8 mouse cellular contexts compared by ENCODE assay signal in the genomic region with DNA sequence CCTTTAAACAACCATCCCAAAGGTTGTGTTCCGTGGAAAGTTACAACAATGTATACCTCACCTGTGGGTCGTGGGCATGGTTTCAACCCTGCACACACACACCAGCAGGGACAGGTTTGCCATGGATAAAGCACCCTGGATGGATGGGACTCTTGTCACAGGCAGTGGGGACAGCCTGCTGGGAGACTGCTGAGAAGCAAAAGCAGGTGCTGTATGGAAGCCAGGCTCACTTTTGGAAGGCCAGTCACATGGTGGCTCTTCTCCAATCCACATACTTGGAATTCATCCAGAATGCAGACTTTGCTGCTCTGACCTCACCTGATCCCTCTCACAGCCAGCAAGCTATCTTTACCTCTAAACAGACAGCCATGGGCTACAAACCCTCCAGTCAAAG.
DNase-seq lines count a peak whose midpoint lies in the region; ATAC-seq and TF ChIP-seq lines count a peak whose summit lies in the region.

No protein-coding gene starts in this region.

- H3K4me2 ChIP-seq in stomach, embryonic 14.5 days (replicated peaks; ENCODE audit: low read depth, low read length): no peak overlapping the region
- H3K4me2 ChIP-seq in stomach, postnatal 0 days (replicated peaks; ENCODE audit: low read depth): no peak overlapping the region

- 70% methylated on average over 2 of the region's 2 CpGs for WGBS in stomach, embryonic 14.5 days
- WGBS in stomach, postnatal 0 days: 78% methylated on average over 2 of the region's 2 CpGs

- no peak overlapping the region for H3K4me3 ChIP-seq in stomach, embryonic 14.5 days (ENCODE audit: low read depth, low read length)
- no peak overlapping the region for H3K4me3 ChIP-seq in stomach, postnatal 0 days (ENCODE audit: low read depth, low read length)

- DNase-seq in stomach, postnatal 0 days (ENCODE audit: low spot score): no peak
- peak; percentile 64 to 67 for DNase-seq in heart, adult 9 months (ENCODE audit: low spot score in 2 of 2)
- peak; percentile 41 for DNase-seq in kidney, postnatal 10 days
- peak; percentile 5 for DNase-seq in retina, embryonic 14.5 days (ENCODE audit: low spot score)
- no peak for DNase-seq in layer of hippocampus, adult 11-12 months (ENCODE audit: low spot score)
- DNase-seq in ovary, postnatal 14 days (ENCODE audit: low spot score): no peak

- no peaks in the 10 kb centered on the region for H3K9me3 ChIP-seq in stomach, embryonic 14.5 days (ENCODE audit: control insufficient read depth, low read depth, low read length)
- no peaks in the 10 kb centered on the region for H3K9me3 ChIP-seq in stomach, postnatal 0 days (ENCODE audit: control insufficient read depth, low read length)

- TF ChIP-seq CTCF in stomach, postnatal 0 days (IDR thresholded peaks at IDR 0.05; ENCODE audit: low read depth): no peak

- peaks cover 7% of the 10 kb centered on the region; the same call in 1 of the 2 replicates for H3K4me1 ChIP-seq in stomach, embryonic 14.5 days (ENCODE audit: control insufficient read depth, insufficient read depth, low read length)
- no peaks in the 10 kb centered on the region for H3K4me1 ChIP-seq in stomach, postnatal 0 days (replicated peaks; ENCODE audit: control insufficient read depth, insufficient read depth)

- no peaks in the 10 kb centered on the region for H3K36me3 ChIP-seq in stomach, embryonic 14.5 days (ENCODE audit: control insufficient read depth, insufficient read depth, low read length)
- no peaks in the 10 kb centered on the region for H3K36me3 ChIP-seq in stomach, postnatal 0 days (ENCODE audit: control insufficient read depth, insufficient read depth, low read length)

- no peak for ATAC-seq in stomach, embryonic 14.5 days (ENCODE audit: insufficient number of reproducible peaks, insufficient read depth, low FRiP score, low read depth)
- ATAC-seq in stomach, postnatal 0 days (ENCODE audit: low FRiP score, low TSS enrichment): no peak; the same call in 1 of the 2 replicates
- no peak for ATAC-seq in activated CD4-positive, CD25-positive, alpha-beta regulatory T cell, adult 4 months

- 0 out of 2 replicates have a peak overlapping the region, but pooled peaks have one; percentile 0 for H3K27ac ChIP-seq in stomach, embryonic 14.5 days (ENCODE audit: low read length)
- no peak overlapping the region for H3K27ac ChIP-seq in stomach, postnatal 0 days (replicated peaks)

- H3K9ac ChIP-seq in stomach, embryonic 14.5 days (replicated peaks; ENCODE audit: low read depth, low read length): no peak overlapping the region
- no peak overlapping the region for H3K9ac ChIP-seq in stomach, postnatal 0 days (ENCODE audit: low read length)

- no peak for TF ChIP-seq EP300 in stomach, postnatal 0 days (optimal IDR thresholded peaks at IDR 0.05)

- H3K27me3 ChIP-seq in stomach, embryonic 14.5 days (ENCODE audit: control insufficient read depth, insufficient read depth, low read length): no peaks in the 10 kb centered on the region
- H3K27me3 ChIP-seq in stomach, postnatal 0 days (ENCODE audit: control insufficient read depth, insufficient read depth, low read length): no peaks in the 10 kb centered on the region

Comparison
In these comparisons a context has a peak if more than half of its experiments do, and no peak if none do; other contexts are left out.
1. DNase-seq: peak in heart, adult 9 months (2 of 2), kidney, postnatal 10 days (single experiment) and retina, embryonic 14.5 days (single experiment); none in stomach, postnatal 0 days (single experiment), layer of hippocampus, adult 11-12 months (single experiment) and ovary, postnatal 14 days (single experiment).